Mouse (Mus musculus) midbrain, postnatal 0 days (tissue): ENCODE measurements around the gene St6gal1. TPM values are rescaled to one million over a fixed set of nuclear protein-coding genes. Genes with fewer than 3 reads are reported as not detected.
A peak's percentile ranks its signal among the peaks of the same experiment; 100 is the strongest.

Source experiments
- ATAC-seq: fragments of 200-750 bp; cut with Nextera tagmentation; 2 replicates; pipeline ENCODE4 v1.8.0; 2017; ENCODE audit warnings: moderate number of reproducible peaks, mild to moderate bottlenecking, moderate TSS enrichment, moderate library complexity; ENCODE audit not compliant: low FRiP score
- DNase-seq: peaks from one replicate; pipeline ENCODE4 v3.0.0-alpha.2; 2015; ENCODE audit warnings: low spot score
- H3K27ac ChIP-seq: fragments of 300-500 bp; sonication (generic); 2 replicates; pipeline ENCODE4 v1.5.1; 2014; ENCODE audit warnings: low read depth, mild to moderate bottlenecking, low read length, mixed read lengths
- H3K27me3 ChIP-seq: fragments of 300-500 bp; sonication (generic); 2 replicates; pipeline ENCODE4 v1.6.1; 2014; ENCODE audit warnings: low read length, control low read depth, mixed read lengths; ENCODE audit not compliant: insufficient read depth
- H3K36me3 ChIP-seq: fragments of 300-500 bp; sonication (generic); 2 replicates; pipeline ENCODE4 v1.6.1; 2014; ENCODE audit warnings: low read length, control low read depth, mixed read lengths; ENCODE audit not compliant: insufficient read depth
- H3K4me1 ChIP-seq: fragments of 300-500 bp; sonication (generic); 2 replicates; pipeline ENCODE4 v1.6.1; 2014; ENCODE audit warnings: mild to moderate bottlenecking, control low read depth, antibody characterized with exemption, low read length, mixed read lengths; ENCODE audit not compliant: insufficient read depth
- H3K4me2 ChIP-seq: fragments of 300-500 bp; sonication (generic); 2 replicates; pipeline ENCODE4 v1.6.1; 2014; ENCODE audit warnings: low read depth, mild to moderate bottlenecking, low read length, mixed read lengths; ENCODE audit not compliant: poor library complexity, severe bottlenecking
- H3K4me3 ChIP-seq: fragments of 300-500 bp; sonication (generic); 2 replicates; pipeline ENCODE4 v1.5.1; 2014; ENCODE audit warnings: low read depth, mild to moderate bottlenecking, low read length, moderate library complexity
- H3K9ac ChIP-seq: fragments of 300-500 bp; sonication (generic); replicated peaks from 2 replicates; pipeline ENCODE4 v1.6.1; 2014; ENCODE audit warnings: mild to moderate bottlenecking, low read length, moderate library complexity, mixed read lengths; ENCODE audit not compliant: poor library complexity, severe bottlenecking
- H3K9me3 ChIP-seq: fragments of 300-500 bp; sonication (generic); 2 replicates; pipeline ENCODE4 v1.6.1; 2016; ENCODE audit warnings: low read length, control low read depth
- CTCF ChIP-seq: IDR thresholded peaks from 2 replicates; pipeline ENCODE4 v1.5.1; 2016; ENCODE audit warnings: antibody characterized with exemption, mild to moderate bottlenecking
- WGBS: fragments of 180-500 bp; shearing (Covaris S2); extraction: QIAGEN DNeasy Blood & Tissue Kit; methylation state at CpG from one replicate; pipeline ENCODE4 v1.1.7; 2014; 5-methylcytosine and 5-hydroxymethylcytosine counted together
- polyA plus RNA-seq: library from polyadenylated mRNA; unstranded; fragments of >200 nt; fragmentation: Nextera tagmentation; extraction: Ambion mirVana; gene quantifications from 2 replicates; pipeline ENCODE4 v1.2.1, GENCODE M21; 2015
- total RNA-seq: library from RNA; depleted of rRNA; stranded (reverse); fragments of >200 nt; gene quantifications from 2 replicates; pipeline ENCODE4 v1.2.3, GENCODE M21; 2014

The St6gal1 gene
- total and polyA plus RNA-seq, 2 experiments from 2014 or later: 12.0 to 20.6 TPM

GRCm38 (mm10) chr16:23239583-23239982 is 15.0 kb downstream of the St6gal1 start:
- 0 out of 2 replicates have a peak, but pooled peaks cover 3% of the 10 kb centered on the region for H3K4me1 ChIP-seq
- ATAC-seq (no peak), DNase-seq (no peak)
- 84% methylated on average over 6 of the region's 6 CpGs for WGBS
- H3K4me3 ChIP-seq: no peak overlapping the region
- no peaks in the 10 kb centered on the region for H3K9me3 ChIP-seq
- H3K4me2 ChIP-seq: no peak overlapping the region
- H3K27me3 ChIP-seq: no peaks in the 10 kb centered on the region
- H3K27ac ChIP-seq: no peak overlapping the region
- no peaks in the 10 kb centered on the region for H3K36me3 ChIP-seq
- no peak overlapping the region for H3K9ac ChIP-seq
- no peak for TF ChIP-seq CTCF

- H3K9me3 ChIP-seq: no peaks in the 10 kb centered on the region
- ATAC-seq: peak; percentile 73
- H3K4me2 ChIP-seq: no peak overlapping the region
- 0 out of 2 replicates have a peak overlapping the region, but pooled peaks have one; percentile 32 for H3K27ac ChIP-seq
- no peak for TF ChIP-seq CTCF
- DNase-seq: peak; percentile 91
- no peaks in the 10 kb centered on the region for H3K36me3 ChIP-seq
- no peaks in the 10 kb centered on the region for H3K27me3 ChIP-seq
- H3K4me1 ChIP-seq: 0 out of 2 replicates have a peak, but pooled peaks cover 3% of the 10 kb centered on the region
- H3K9ac ChIP-seq: no peak overlapping the region
- H3K4me3 ChIP-seq: no peak overlapping the region
- 52% methylated on average over 13 of the region's 13 CpGs for WGBS
These were observed 15.8 kb downstream of the St6gal1 start for GRCm38 (mm10) chr16:23240049-23240949.

DNA sequence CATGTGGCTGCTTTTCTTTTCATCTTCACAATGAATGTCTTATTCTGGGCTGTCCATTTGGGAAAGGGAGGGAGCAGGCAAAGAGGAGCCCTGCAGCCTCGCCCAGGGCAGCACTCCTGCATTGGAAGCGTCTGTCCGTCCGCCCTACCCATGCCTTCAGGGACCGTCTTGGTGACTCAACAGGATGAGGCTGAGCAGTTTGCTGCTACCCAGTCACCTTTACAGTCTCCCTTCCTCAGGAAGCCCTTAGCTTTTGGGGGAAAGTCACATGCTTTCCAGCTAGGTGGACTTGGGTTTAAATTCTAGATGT is 16.4 kb downstream of the St6gal1 start:
- WGBS: 45% methylated on average over 5 of the region's 5 CpGs
- no peak overlapping the region for H3K9ac ChIP-seq
- H3K4me3 ChIP-seq: no peak overlapping the region
- DNase-seq (no peak), ATAC-seq (peak; percentile 17; the same call in 1 of the 2 replicates)
- no peak for TF ChIP-seq CTCF
- no peak overlapping the region for H3K4me2 ChIP-seq
- 0 out of 2 replicates have a peak, but pooled peaks cover 3% of the 10 kb centered on the region for H3K4me1 ChIP-seq
- H3K36me3 ChIP-seq: no peaks in the 10 kb centered on the region
- no peak overlapping the region for H3K27ac ChIP-seq
- H3K9me3 ChIP-seq: no peaks in the 10 kb centered on the region
- no peaks in the 10 kb centered on the region for H3K27me3 ChIP-seq

DNA sequence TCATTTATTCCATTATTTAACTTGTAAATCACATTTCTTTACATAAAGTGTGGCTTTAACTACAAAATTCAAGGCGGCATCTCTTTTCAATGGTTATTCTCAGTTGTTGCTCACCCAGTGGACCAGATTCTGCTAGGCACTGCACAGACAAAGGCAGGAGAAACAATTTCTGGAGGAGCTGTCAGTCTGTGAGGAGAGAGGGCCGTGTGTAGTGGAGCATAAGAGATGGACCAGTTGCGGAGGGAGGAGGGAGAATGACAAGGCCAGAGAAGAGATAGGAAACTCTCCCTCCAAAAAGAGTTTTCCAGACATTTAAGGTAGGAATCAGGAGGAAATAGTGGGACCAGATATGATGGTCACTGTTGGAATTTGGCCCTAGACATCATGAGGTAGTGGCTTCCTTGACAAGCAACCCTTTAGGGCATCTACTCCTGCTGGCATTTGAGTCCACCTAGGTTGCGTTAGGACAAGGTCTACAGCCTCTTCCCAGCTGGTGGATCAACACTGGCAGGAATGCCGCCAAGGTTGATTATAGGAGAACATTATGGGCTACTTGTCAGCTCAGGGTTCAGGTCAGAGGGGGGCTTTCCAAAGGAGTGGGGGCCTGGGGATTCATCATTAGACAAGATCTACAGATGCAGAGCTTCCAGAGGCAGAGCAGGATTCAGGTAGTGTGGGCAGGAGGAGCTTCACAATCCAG is 19.3 kb downstream of the St6gal1 start:
- Histone ChIP-seq H3K4me3 (no peak overlapping the region), H3K27me3 (no peaks in the 10 kb centered on the region), H3K4me2 (no peak overlapping the region), H3K9me3 (no peaks in the 10 kb centered on the region), H3K9ac (no peak overlapping the region), H3K4me1 (0 out of 2 replicates have a peak, but pooled peaks cover 3% of the 10 kb centered on the region), H3K27ac (no peak overlapping the region), H3K36me3 (no peaks in the 10 kb centered on the region)
- DNase-seq (no peak), ATAC-seq (no peak)
- no peak for TF ChIP-seq CTCF
- 83% methylated on average over 5 of the region's 5 CpGs for WGBS

GRCm38 (mm10) chr16:23244486-23244885 is 19.9 kb downstream of the St6gal1 start:
- WGBS: 93% methylated on average over 7 of the region's 7 CpGs
- Histone ChIP-seq H3K27ac (no peak overlapping the region), H3K9ac (no peak overlapping the region), H3K4me3 (no peak overlapping the region), H3K9me3 (no peaks in the 10 kb centered on the region), H3K4me2 (no peak overlapping the region), H3K4me1 (0 out of 2 replicates have a peak, but pooled peaks cover 3% of the 10 kb centered on the region), H3K27me3 (no peaks in the 10 kb centered on the region), H3K36me3 (no peaks in the 10 kb centered on the region)
- no peak for ATAC-seq
- TF ChIP-seq CTCF: no peak
- DNase-seq: no peak

- Histone ChIP-seq H3K36me3 (no peaks in the 10 kb centered on the region), H3K27me3 (no peaks in the 10 kb centered on the region), H3K9ac (no peak overlapping the region), H3K4me1 (peaks cover 10% of the 10 kb centered on the region; the same call in 1 of the 2 replicates), H3K4me2 (no peak overlapping the region), H3K27ac (no peak overlapping the region), H3K4me3 (no peak overlapping the region), H3K9me3 (no peaks in the 10 kb centered on the region)
- DNase-seq (no peak), ATAC-seq (no peak)
- TF ChIP-seq CTCF: no peak
- WGBS: 64% methylated on average over 4 of the region's 4 CpGs
These were observed 24.7 kb downstream of the St6gal1 start for GRCm38 (mm10) chr16:23249285-23249684.
